Mouse (Mus musculus) intestine, postnatal 0 days (tissue): ENCODE results near the gene Cd8b1. TPM values are rescaled to one million over a fixed set of nuclear protein-coding genes. Genes with fewer than 3 reads are reported as not detected.
"Not testable (repeated sequence)": the region's sequence is repeated elsewhere in the genome, so short reads cannot be mapped to it uniquely, and the experiment has no call there.

Experiments used
- ATAC-seq: fragments of 200-750 bp; cut with Nextera tagmentation; 2 replicates; pipeline ENCODE4 v1.8.0; 2017; ENCODE audit warnings: mild to moderate bottlenecking, moderate TSS enrichment, moderate library complexity
- H3K27ac ChIP-seq: fragments of 300-500 bp; sonication (generic); 2 replicates; pipeline ENCODE4 v1.5.1; 2014; ENCODE audit warnings: mild to moderate bottlenecking, low read depth, low read length, moderate library complexity
- H3K27me3 ChIP-seq: fragments of 300-500 bp; sonication (generic); replicated peaks from 2 replicates; pipeline ENCODE4 v1.6.1; 2014; ENCODE audit warnings: low read length, mixed read lengths; ENCODE audit not compliant: control insufficient read depth, insufficient read depth
- H3K36me3 ChIP-seq: fragments of 300-500 bp; sonication (generic); 2 replicates; pipeline ENCODE4 v1.6.1; 2014; ENCODE audit warnings: mild to moderate bottlenecking, moderate library complexity; ENCODE audit not compliant: control insufficient read depth, insufficient read depth
- H3K4me1 ChIP-seq: fragments of 300-500 bp; sonication (generic); replicated peaks from 2 replicates; pipeline ENCODE4 v1.6.1; 2014; ENCODE audit warnings: antibody characterized with exemption, low read length, mixed read lengths; ENCODE audit not compliant: control insufficient read depth, insufficient read depth
- H3K4me2 ChIP-seq: fragments of 300-500 bp; sonication (generic); replicated peaks from 2 replicates; pipeline ENCODE4 v1.6.1; 2014; ENCODE audit warnings: low read depth, mild to moderate bottlenecking, moderate library complexity
- H3K4me3 ChIP-seq: fragments of 300-500 bp; sonication (generic); 2 replicates; pipeline ENCODE4 v1.5.1; 2014; ENCODE audit warnings: low read depth, low read length
- H3K9ac ChIP-seq: fragments of 300-500 bp; sonication (generic); 2 replicates; pipeline ENCODE4 v1.6.1; 2014; ENCODE audit warnings: mild to moderate bottlenecking, low read depth, low read length
- H3K9me3 ChIP-seq: fragments of 300-500 bp; sonication (generic); 2 replicates; pipeline ENCODE4 v1.6.1; 2016; ENCODE audit warnings: mixed run types; ENCODE audit not compliant: control insufficient read depth
- CTCF ChIP-seq: sonication (generic); IDR thresholded peaks from 2 replicates; pipeline ENCODE4 v1.5.1; 2016; ENCODE audit warnings: low read depth, mild to moderate bottlenecking, control low read depth, antibody characterized with exemption, moderate library complexity
- WGBS: fragments of 180-500 bp; shearing (Covaris S2); extraction: QIAGEN DNeasy Blood & Tissue Kit; methylation state at CpG from one replicate; pipeline ENCODE4 v1.1.7; 2014; 5-methylcytosine and 5-hydroxymethylcytosine counted together
- polyA plus RNA-seq: library from polyadenylated mRNA; unstranded; fragments of >200 nt; fragmentation: Nextera tagmentation; extraction: Ambion mirVana; gene quantifications from 2 replicates; pipeline ENCODE4 v1.2.1, GENCODE M21; 2015

The Cd8b1 gene
- polyA plus RNA-seq, 1 experiment from 2014 or later, result 0.08 TPM

- no peaks in the 10 kb centered on the region for H3K27me3 ChIP-seq
- ATAC-seq, result no peak
- no peak overlapping the region for H3K4me3 ChIP-seq
- H3K4me2 ChIP-seq, result no peak overlapping the region
- no peaks in the 10 kb centered on the region for H3K36me3 ChIP-seq
- no peak overlapping the region for H3K27ac ChIP-seq
- no peak overlapping the region for H3K9ac ChIP-seq
- WGBS, result 74% methylated on average over 7 of the region's 7 CpGs
- no peaks in the 10 kb centered on the region for H3K9me3 ChIP-seq
- no peak for TF ChIP-seq CTCF
- H3K4me1 ChIP-seq, result no peaks in the 10 kb centered on the region
Observed at GRCm38 (mm10) chr6:71330486-71330885, 7.9 kb downstream of the Cd8b1 start.

GRCm38 (mm10) chr6:71331491-71331890 is 8.9 kb downstream of the Cd8b1 start:
- not testable (repeated sequence) for H3K9ac ChIP-seq, H3K27me3 ChIP-seq, ATAC-seq, H3K36me3 ChIP-seq, H3K27ac ChIP-seq, H3K4me1 ChIP-seq, H3K4me3 ChIP-seq, H3K4me2 ChIP-seq, H3K9me3 ChIP-seq
- 79% methylated on average over 1 of the region's 4 CpGs for WGBS

- TF ChIP-seq CTCF, result no peak
- Histone ChIP-seq H3K4me1 (no peaks in the 10 kb centered on the region), H3K9me3 (no peaks in the 10 kb centered on the region), H3K27ac (no peak overlapping the region), H3K36me3 (no peaks in the 10 kb centered on the region), H3K4me2 (no peak overlapping the region), H3K27me3 (no peaks in the 10 kb centered on the region), H3K9ac (no peak overlapping the region), H3K4me3 (no peak overlapping the region)
- WGBS, result 84% methylated on average over 11 of the region's 11 CpGs
- no peak for ATAC-seq
Observed at GRCm38 (mm10) chr6:71332236-71332965, 9.8 kb downstream of the Cd8b1 start.

GRCm38 (mm10) chr6:71333031-71333430 is 10.4 kb downstream of the Cd8b1 start:
- H3K4me3 ChIP-seq, result no peak overlapping the region
- 82% methylated on average over 3 of the region's 3 CpGs for WGBS
- H3K27me3 ChIP-seq, result no peaks in the 10 kb centered on the region
- H3K9me3 ChIP-seq, result no peaks in the 10 kb centered on the region
- no peak overlapping the region for H3K9ac ChIP-seq
- ATAC-seq, result no peak
- no peaks in the 10 kb centered on the region for H3K36me3 ChIP-seq
- no peaks in the 10 kb centered on the region for H3K4me1 ChIP-seq
- H3K27ac ChIP-seq, result no peak overlapping the region
- no peak for TF ChIP-seq CTCF
- H3K4me2 ChIP-seq, result no peak overlapping the region

- no peak for TF ChIP-seq CTCF
- H3K9me3 ChIP-seq, result no peaks in the 10 kb centered on the region
- H3K27me3 ChIP-seq, result no peaks in the 10 kb centered on the region
- H3K9ac ChIP-seq, result no peak overlapping the region
- ATAC-seq, result no peak
- H3K4me3 ChIP-seq, result no peak overlapping the region
- 93% methylated on average over 11 of the region's 11 CpGs for WGBS
- H3K36me3 ChIP-seq, result no peaks in the 10 kb centered on the region
- no peaks in the 10 kb centered on the region for H3K4me1 ChIP-seq
- H3K27ac ChIP-seq, result no peak overlapping the region
- no peak overlapping the region for H3K4me2 ChIP-seq
Observed at GRCm38 (mm10) chr6:71333578-71334273, 11.1 kb downstream of the Cd8b1 start.

GRCm38 (mm10) chr6:71337666-71338065 is 15.1 kb downstream of the Cd8b1 start:
- TF ChIP-seq CTCF, result no peak
- Histone ChIP-seq H3K9me3 (no peaks in the 10 kb centered on the region), H3K27ac (no peak overlapping the region), H3K4me2 (no peak overlapping the region), H3K4me3 (no peak overlapping the region), H3K4me1 (no peaks in the 10 kb centered on the region), H3K36me3 (no peaks in the 10 kb centered on the region), H3K27me3 (no peaks in the 10 kb centered on the region), H3K9ac (no peak overlapping the region)
- no peak for ATAC-seq
- WGBS, result 94% methylated on average over 8 of the region's 8 CpGs
